In the genomic region with DNA sequence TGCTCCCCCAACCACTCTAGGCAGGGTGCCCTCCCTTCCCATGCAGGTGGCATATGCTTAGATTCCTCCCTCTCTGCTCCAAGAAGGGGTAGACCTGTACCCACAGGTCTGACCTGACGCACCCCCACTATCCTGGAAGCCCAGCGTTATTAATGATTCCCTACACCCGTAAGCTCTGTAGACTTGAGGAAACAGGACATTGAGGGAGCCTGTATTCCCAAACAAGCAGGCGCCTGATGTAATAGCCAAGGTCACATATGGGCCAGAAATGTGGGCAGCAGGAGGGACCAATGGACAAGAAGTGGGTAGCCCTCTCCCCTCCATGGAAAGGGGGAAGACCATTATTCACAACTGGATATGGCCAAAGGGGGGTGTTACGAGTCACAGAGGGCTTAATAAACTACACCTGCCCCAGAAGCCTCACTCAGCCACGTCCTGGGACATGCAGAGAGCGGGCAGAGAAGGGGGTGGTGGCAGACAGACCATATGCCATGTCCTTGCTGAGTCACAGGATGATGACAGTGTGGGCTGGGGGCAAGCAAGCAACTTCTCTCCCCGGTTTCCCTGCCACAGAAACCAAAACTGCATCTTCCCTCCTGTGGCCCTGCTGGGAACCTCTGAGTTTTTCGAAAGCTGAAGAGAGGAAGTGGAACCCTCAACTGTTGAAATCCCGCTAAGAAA, we compare ENCODE assay signal across 1 mouse cellular context.
TF ChIP-seq lines count a peak whose summit lies in the region.

No protein-coding gene starts in this region.

TF ChIP-seq in MEL, 35 proteins besides CTCF, POLR2A, EP300 and RAD21 (continued from another document):
- TF ChIP-seq MAX (IDR thresholded peaks at IDR 0.05; ENCODE audit: low read length), result no peak
